Mouse (Mus musculus): ENCODE measurements around the gene Slc23a3.

- TF ChIP-seq CTCF (IDR thresholded peaks at IDR 0.05; ENCODE audit: borderline replicate concordance, insufficient read depth, low read depth, low read length) = no peak
- TF ChIP-seq POLR2A (IDR thresholded peaks at IDR 0.05; ENCODE audit: borderline replicate concordance, insufficient read depth, low read length) = no peak
Measured at GRCm38 (mm10) chr1:75147411-75148135, 13.9 kb upstream of the Slc23a3 start.
